Mouse (Mus musculus) limb, embryonic 11.5 days (tissue): ENCODE data around the gene Samd8. TPM values are rescaled to one million over a fixed set of nuclear protein-coding genes. Genes with fewer than 3 reads are reported as not detected.

Experiments used
- ATAC-seq: fragments of 200-750 bp; cut with Nextera tagmentation; 2 replicates; pipeline ENCODE4 v1.8.0; 2017; ENCODE audit warnings: low read depth; ENCODE audit not compliant: insufficient number of reproducible peaks, low FRiP score, low TSS enrichment
- DNase-seq: peaks from one replicate; pipeline ENCODE4 v3.0.0-alpha.2; 2015; ENCODE audit warnings: low spot score
- H3K27ac ChIP-seq: fragments of 300-500 bp; sonication (generic); replicated peaks from 2 replicates; pipeline ENCODE4 v1.5.1; 2014; ENCODE audit warnings: low read depth, mild to moderate bottlenecking, low read length
- H3K27me3 ChIP-seq: fragments of 300-500 bp; sonication (generic); 2 replicates; pipeline ENCODE4 v1.6.1; 2014; ENCODE audit warnings: mild to moderate bottlenecking, low read length, mixed read lengths; ENCODE audit not compliant: control insufficient read depth, insufficient read depth
- H3K36me3 ChIP-seq: fragments of 300-500 bp; sonication (generic); 2 replicates; pipeline ENCODE4 v1.6.1; 2014; ENCODE audit warnings: mild to moderate bottlenecking, low read length, moderate library complexity, mixed read lengths; ENCODE audit not compliant: control insufficient read depth, insufficient read depth
- H3K4me1 ChIP-seq: fragments of 300-500 bp; sonication (generic); 2 replicates; pipeline ENCODE4 v1.6.1; 2014; ENCODE audit warnings: low read length, mixed read lengths; ENCODE audit not compliant: control insufficient read depth, insufficient read depth
- H3K4me2 ChIP-seq: fragments of 300-500 bp; sonication (generic); 2 replicates; pipeline ENCODE4 v1.6.1; 2014; ENCODE audit warnings: low read depth, mild to moderate bottlenecking, moderate library complexity; ENCODE audit not compliant: severe bottlenecking
- H3K4me3 ChIP-seq: fragments of 300-500 bp; sonication (generic); 2 replicates; pipeline ENCODE4 v1.5.1; 2014; ENCODE audit warnings: low read depth, low read length
- H3K9ac ChIP-seq: fragments of 300-500 bp; sonication (generic); 2 replicates; pipeline ENCODE4 v1.6.1; 2014; ENCODE audit warnings: mild to moderate bottlenecking, low read length
- H3K9me3 ChIP-seq: fragments of 300-500 bp; sonication (generic); 2 replicates; pipeline ENCODE4 v1.6.1; 2016; ENCODE audit warnings: low read length; ENCODE audit not compliant: control insufficient read depth
- WGBS: fragments of 180-500 bp; shearing (Covaris S2); extraction: QIAGEN DNeasy Blood & Tissue Kit; methylation state at CpG from one replicate; pipeline ENCODE4 v1.1.7; 2014; 5-methylcytosine and 5-hydroxymethylcytosine counted together
- polyA plus RNA-seq: library from polyadenylated mRNA; unstranded; fragments of >200 nt; fragmentation: Nextera tagmentation; extraction: Ambion mirVana; gene quantifications from 2 replicates; pipeline ENCODE4 v1.2.1, GENCODE M21; 2014

Gene Samd8
- polyA plus RNA-seq, 1 experiment from 2014 or later, result 11.4 TPM

DNA sequence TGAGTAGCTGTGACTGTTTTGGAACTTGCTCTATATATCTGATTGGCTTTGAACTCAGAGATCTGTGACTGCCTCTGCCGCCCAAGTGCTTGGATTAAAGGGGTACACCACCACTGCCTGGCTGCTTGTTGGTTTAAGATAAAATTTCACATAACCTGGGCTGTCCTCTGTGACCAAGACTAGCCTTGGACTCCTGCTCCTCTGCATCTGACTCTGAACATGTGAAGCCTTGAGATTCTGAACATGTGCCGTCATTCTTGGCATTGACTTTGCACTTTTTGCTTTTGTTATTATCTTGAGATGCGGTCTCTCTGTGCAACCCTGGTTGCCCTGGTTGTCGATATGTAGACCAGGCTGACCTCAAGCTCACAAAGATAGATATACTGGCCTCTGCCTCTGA is 41.4 kb downstream of the Samd8 start:
- ATAC-seq, result no peak
- no peak overlapping the region for H3K9ac ChIP-seq
- 89% methylated on average over 4 of the region's 4 CpGs for WGBS

DNA sequence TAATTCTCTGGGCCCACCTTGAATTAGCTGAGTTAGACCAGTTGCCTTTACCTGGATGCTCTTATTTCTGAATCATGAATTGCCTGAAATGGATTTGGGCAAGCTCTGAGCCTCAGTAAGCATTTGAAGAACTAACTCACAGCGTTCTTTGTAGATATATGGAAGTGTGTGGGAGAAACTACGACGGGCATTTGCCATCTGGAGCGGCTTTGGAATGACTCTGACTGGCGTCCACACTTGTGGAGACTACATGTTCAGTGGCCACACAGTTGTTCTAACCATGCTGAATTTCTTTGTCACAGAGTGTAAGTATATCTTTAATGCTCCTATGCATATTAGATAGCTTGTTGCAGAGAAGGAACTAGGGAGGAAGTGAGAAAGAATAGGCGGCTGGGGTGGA is 41.9 kb downstream of the Samd8 start:
- Histone ChIP-seq H3K9ac (no peak overlapping the region), H3K27me3 (no peaks in the 10 kb centered on the region), H3K4me3 (no peak overlapping the region), H3K9me3 (no peaks in the 10 kb centered on the region), H3K36me3 (peaks cover 7% of the 10 kb centered on the region; the same call in 1 of the 2 replicates), H3K4me2 (no peak overlapping the region), H3K27ac (no peak overlapping the region), H3K4me1 (peaks cover 5% of the 10 kb centered on the region; the same call in 1 of the 2 replicates)
- DNase-seq (no peak), ATAC-seq (no peak)
- WGBS, result 93% methylated on average over 6 of the region's 6 CpGs

More for the DNA sequence above, 41.4 kb downstream of the Samd8 start:
- Histone ChIP-seq H3K4me3 (no peak overlapping the region), H3K27ac (no peak overlapping the region), H3K27me3 (no peaks in the 10 kb centered on the region), H3K36me3 (peaks cover 7% of the 10 kb centered on the region; the same call in 1 of the 2 replicates), H3K9me3 (no peaks in the 10 kb centered on the region), H3K4me2 (no peak overlapping the region), H3K4me1 (peaks cover 5% of the 10 kb centered on the region; the same call in 1 of the 2 replicates)
- DNase-seq, result no peak

DNA sequence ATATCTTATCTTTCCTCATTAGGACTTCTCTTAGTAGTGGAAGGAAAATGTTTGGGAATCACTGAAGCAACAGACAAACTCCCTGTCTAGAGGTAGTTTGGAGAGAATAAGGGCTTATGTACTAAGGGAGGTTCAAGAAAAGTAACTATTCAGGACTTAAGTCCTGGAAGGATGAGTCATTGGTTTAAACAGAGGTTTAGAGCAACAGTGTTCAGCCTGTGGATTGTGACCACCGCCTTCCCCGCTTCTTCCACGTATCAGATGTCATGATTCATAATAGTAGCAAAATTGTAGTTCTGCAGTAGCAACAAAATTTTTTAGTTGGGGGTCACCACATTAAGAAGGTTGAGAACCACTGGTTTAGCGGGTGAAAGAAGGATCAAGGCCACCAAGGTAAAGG is 50.3 kb downstream of the Samd8 start:
- Histone ChIP-seq H3K27ac (no peak overlapping the region), H3K4me3 (no peak overlapping the region), H3K36me3 (no peaks in the 10 kb centered on the region; the same call in 1 of the 2 replicates), H3K9me3 (no peaks in the 10 kb centered on the region), H3K4me2 (no peak overlapping the region), H3K27me3 (no peaks in the 10 kb centered on the region), H3K4me1 (no peaks in the 10 kb centered on the region), H3K9ac (no peak overlapping the region)
- DNase-seq (no peak), ATAC-seq (no peak)
- WGBS, result 98% methylated on average over 4 of the region's 4 CpGs

DNA sequence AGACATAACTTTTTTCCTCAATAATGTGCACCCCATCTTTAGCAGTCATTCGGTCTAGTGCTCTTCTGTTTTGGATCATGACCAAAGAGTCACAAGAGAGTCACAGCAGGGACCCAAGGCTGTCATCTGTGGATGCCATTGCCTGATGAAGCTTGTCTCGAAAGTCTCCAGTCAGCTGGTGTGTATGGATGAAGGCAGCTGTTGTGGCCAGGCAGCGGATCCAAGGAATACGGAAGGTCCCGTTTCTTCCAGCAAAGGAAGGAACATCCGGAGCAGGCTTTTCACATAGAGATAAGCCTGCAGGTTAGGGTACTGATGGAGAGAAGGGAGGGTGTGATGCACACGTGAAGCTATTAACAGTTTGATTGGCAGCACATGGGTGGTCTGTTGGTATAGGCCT is 51.3 kb downstream of the Samd8 start:
- no peak for DNase-seq
- Histone ChIP-seq H3K4me2 (no peak overlapping the region), H3K4me1 (no peaks in the 10 kb centered on the region), H3K27me3 (no peaks in the 10 kb centered on the region), H3K4me3 (no peak overlapping the region), H3K9me3 (no peaks in the 10 kb centered on the region), H3K36me3 (no peaks in the 10 kb centered on the region; the same call in 1 of the 2 replicates), H3K9ac (no peak overlapping the region), H3K27ac (no peak overlapping the region)
- 87% methylated on average over 7 of the region's 7 CpGs for WGBS
- ATAC-seq, result no peak

DNA sequence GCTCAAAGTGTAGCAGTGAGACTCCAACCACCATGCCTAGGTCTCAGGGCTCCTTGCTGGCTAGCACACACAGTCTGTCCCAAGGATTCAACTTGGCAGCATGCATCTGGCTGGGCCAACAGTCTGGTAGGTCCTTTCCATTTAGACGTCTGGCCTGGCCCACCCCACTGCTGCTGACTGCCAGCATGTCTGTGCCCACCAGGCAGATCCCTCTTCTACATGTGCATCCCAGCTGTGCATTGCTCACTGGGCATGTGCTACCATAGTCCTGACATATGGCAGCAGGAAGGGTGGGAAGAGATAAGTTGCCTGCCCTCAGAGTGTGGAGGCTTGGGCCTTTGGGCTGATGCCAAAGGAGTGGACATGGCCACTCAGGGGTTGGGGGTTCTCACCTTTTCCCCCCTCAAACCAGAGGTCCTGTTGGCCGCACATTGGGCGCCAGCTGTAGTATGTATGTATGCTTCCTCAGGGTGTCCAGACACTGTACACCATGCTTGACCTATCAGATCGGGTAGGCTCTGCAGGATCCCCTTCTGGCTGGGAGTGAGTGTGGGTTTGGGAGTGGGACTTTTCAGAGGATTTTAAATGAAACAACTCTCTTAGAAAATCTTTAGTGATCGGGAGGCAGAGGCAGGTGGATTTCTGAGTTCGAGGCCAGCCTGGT is 52.3 kb downstream of the Samd8 start:
- Histone ChIP-seq H3K4me2 (no peak overlapping the region), H3K36me3 (no peaks in the 10 kb centered on the region; the same call in 1 of the 2 replicates), H3K9me3 (no peaks in the 10 kb centered on the region), H3K4me3 (no peak overlapping the region), H3K4me1 (no peaks in the 10 kb centered on the region), H3K27me3 (no peaks in the 10 kb centered on the region), H3K9ac (no peak overlapping the region), H3K27ac (no peak overlapping the region)
- ATAC-seq (no peak), DNase-seq (no peak)
- 90% methylated on average over 6 of the region's 6 CpGs for WGBS

DNA sequence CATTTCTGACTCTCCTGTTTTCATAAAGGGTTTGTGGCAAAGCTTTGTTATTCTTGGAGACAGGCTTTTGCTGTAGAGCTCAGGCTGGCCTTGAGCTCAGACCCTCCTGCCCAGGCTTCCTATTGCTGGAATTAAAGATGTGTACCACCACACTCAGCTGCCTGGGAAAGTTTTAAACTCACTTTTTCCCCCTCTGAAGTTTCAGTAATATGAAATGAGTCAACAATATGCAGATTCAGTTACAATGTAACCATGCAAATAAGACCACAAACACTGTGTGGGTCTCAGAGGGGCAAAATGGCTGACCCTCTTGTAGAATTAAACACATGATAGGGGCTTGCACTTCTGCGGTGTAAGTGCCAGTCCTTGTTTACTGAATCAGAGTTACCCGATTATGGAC is 55.9 kb downstream of the Samd8 start:
- DNase-seq (no peak), ATAC-seq (no peak)
- no peaks in the 10 kb centered on the region for H3K4me1 ChIP-seq
- no peak overlapping the region for H3K4me2 ChIP-seq
- H3K4me3 ChIP-seq, result no peak overlapping the region
- no peak overlapping the region for H3K9ac ChIP-seq
- H3K36me3 ChIP-seq, result no peaks in the 10 kb centered on the region; the same call in 1 of the 2 replicates
- H3K27me3 ChIP-seq, result no peaks in the 10 kb centered on the region
- 92% methylated on average over 2 of the region's 2 CpGs for WGBS
- no peaks in the 10 kb centered on the region for H3K9me3 ChIP-seq
- no peak overlapping the region for H3K27ac ChIP-seq

DNA sequence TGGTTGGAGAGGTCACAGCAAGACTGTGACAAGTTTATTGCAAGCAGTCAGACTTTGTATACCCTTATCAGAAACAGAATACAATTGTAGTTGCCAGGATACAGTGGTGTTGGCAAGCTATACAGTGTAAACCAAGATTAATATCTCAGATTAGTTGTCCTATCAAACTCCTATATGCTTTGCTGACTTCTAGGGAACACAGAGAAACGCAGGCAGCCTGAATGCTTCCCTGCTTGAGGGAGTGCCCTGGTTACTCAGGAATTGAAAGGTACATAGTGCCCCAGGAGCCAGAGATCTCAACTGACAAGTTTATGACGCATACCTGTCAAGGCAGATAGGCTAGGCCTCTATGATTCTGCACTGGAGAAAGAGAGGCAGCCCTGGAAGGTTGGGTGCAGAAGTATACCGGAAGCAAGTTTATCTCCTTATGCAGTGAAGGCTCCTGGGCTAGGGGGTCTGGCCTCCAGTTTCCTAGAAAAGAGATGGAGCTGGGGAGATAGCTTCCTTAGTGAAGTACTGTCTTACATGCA is 56.4 kb downstream of the Samd8 start:
- H3K4me2 ChIP-seq, result no peak overlapping the region
- H3K4me3 ChIP-seq, result no peak overlapping the region
- ATAC-seq, result no peak
- no peaks in the 10 kb centered on the region for H3K27me3 ChIP-seq
- H3K27ac ChIP-seq, result no peak overlapping the region
- no peak overlapping the region for H3K9ac ChIP-seq
- H3K9me3 ChIP-seq, result no peaks in the 10 kb centered on the region
- no peaks in the 10 kb centered on the region; the same call in 1 of the 2 replicates for H3K36me3 ChIP-seq
- WGBS, result 85% methylated on average over 3 of the region's 3 CpGs
- DNase-seq, result no peak
- H3K4me1 ChIP-seq, result no peaks in the 10 kb centered on the region

DNA sequence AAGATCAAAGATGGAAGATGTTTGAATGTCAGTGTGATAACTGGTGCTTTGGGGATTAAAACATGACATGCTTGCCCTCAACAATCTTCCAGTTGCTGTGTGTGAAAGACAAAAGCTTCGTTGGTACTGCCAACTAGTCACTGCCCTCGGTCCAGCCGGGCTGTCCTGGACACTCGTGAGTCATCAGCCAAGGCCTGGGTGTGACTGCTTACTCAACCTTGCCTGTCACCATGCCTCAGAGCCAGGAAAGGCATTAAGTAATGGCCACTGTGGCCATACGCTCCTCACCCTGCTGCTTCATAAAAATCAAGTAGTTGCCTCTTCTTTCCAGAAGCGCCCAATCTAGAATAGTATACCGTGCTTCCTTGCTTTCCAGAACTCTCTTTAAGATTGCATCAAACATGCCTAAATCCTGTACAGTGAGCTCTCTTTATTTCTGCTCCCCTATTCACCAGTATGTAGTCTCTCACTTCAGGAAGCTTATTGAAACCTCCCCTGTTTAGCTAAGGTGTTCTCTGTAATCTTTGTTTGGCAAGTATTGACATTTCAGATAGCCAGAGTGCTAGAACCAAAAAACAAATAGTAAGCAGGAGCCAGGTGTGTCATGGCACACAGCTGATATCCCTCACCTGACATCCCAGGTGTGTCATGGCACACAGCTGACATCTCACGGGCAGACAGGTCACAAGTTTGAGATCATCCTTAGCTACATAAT is 58.0 kb downstream of the Samd8 start:
- ATAC-seq (no peak), DNase-seq (no peak)
- H3K4me2 ChIP-seq, result no peak overlapping the region
- no peak overlapping the region for H3K4me3 ChIP-seq
- 88% methylated on average over 8 of the region's 8 CpGs for WGBS
- no peak overlapping the region for H3K27ac ChIP-seq
- H3K4me1 ChIP-seq, result no peaks in the 10 kb centered on the region
- H3K27me3 ChIP-seq, result no peaks in the 10 kb centered on the region
- H3K9ac ChIP-seq, result no peak overlapping the region
- H3K9me3 ChIP-seq, result no peaks in the 10 kb centered on the region
- H3K36me3 ChIP-seq, result no peaks in the 10 kb centered on the region
